Mouse (Mus musculus) hindbrain, embryonic 12.5 days (tissue): Measurements from ENCODE around the gene Gm20388. TPM values are rescaled to one million over a fixed set of nuclear protein-coding genes. Genes with fewer than 3 reads are reported as not detected.

Source experiments
- ATAC-seq: fragments of 200-750 bp; cut with Nextera tagmentation; 2 replicates; pipeline ENCODE4 v1.8.0; 2017; ENCODE audit warnings: moderate TSS enrichment; ENCODE audit not compliant: low FRiP score
- H3K27ac ChIP-seq: fragments of 300-500 bp; sonication (generic); 2 replicates; pipeline ENCODE4 v1.5.1; 2016; ENCODE audit warnings: mild to moderate bottlenecking
- H3K27me3 ChIP-seq: fragments of 300-500 bp; sonication (generic); 2 replicates; pipeline ENCODE4 v1.6.1; 2016; ENCODE audit warnings: mild to moderate bottlenecking
- H3K36me3 ChIP-seq: fragments of 300-500 bp; sonication (generic); 2 replicates; pipeline ENCODE4 v1.6.1; 2016; ENCODE audit warnings: mild to moderate bottlenecking
- H3K4me1 ChIP-seq: fragments of 300-500 bp; sonication (generic); 2 replicates; pipeline ENCODE4 v1.6.1; 2016
- H3K4me2 ChIP-seq: fragments of 300-500 bp; sonication (generic); replicated peaks from 2 replicates; pipeline ENCODE4 v1.6.1; 2016; ENCODE audit warnings: mild to moderate bottlenecking
- H3K4me3 ChIP-seq: fragments of 300-500 bp; sonication (generic); 2 replicates; pipeline ENCODE4 v1.5.1; 2016; ENCODE audit warnings: mild to moderate bottlenecking
- H3K9ac ChIP-seq: fragments of 300-500 bp; sonication (generic); 2 replicates; pipeline ENCODE4 v1.6.1; 2016; ENCODE audit warnings: mild to moderate bottlenecking, moderate library complexity
- H3K9me3 ChIP-seq: fragments of 300-500 bp; sonication (generic); replicated peaks from 2 replicates; pipeline ENCODE4 v1.6.1; 2016; ENCODE audit warnings: mild to moderate bottlenecking
- WGBS: fragments of 180-500 bp; shearing (Covaris S2); methylation state at CpG from one replicate; pipeline ENCODE4 v1.1.7; 2016; 5-methylcytosine and 5-hydroxymethylcytosine counted together
- polyA plus RNA-seq: library from polyadenylated mRNA; unstranded; fragments of >200 nt; fragmentation: Nextera tagmentation; extraction: Ambion mirVana; gene quantifications from 2 replicates; pipeline ENCODE4 v1.2.1, GENCODE M21; 2016

Gene Gm20388
- polyA plus RNA-seq, 1 experiment from 2014 or later: not detected

DNA sequence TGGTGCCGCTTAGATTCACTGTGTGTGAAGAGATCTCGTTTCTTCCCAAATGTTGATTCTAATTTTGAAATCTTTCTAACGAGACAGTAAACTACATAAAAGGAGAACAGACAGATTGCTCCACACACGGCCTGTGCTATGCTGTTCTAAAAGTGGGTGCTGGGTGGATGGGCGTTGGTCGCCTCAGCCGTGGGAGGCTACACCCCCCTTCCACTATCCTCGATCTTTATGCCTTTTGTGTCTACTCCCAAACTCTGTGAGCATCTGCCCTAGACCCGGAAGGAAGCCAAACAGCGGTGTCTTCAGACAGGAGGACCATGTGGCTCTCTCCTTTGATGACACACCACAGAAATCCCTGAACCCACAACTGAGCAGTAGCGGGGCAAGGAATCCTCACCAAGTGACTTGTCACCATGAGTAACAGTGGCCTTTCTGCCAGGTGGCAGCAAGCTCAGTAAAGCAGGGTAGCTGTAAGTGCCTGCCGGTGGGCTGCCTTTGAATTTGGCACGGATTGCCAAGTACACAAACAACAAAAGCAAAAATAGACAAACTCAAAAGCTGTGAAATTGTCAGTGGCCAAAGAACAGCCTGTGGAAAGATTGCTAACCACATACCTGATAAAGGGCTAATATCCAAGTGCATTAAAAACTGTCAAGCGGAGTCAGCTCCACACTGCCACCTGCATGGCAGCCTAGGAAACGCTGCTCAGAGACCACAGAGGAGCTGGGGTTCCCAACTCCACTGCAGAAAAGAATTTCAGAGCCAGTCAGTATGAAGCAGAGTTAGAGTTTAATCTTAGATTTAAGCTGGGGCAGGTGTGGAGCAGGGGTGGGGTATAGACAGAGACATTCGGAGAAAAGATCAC is 3858.1 kb downstream of the Gm20388 start:
- 68% methylated on average over 16 of the region's 16 CpGs for WGBS
- Histone ChIP-seq H3K9me3 (no peaks in the 10 kb centered on the region), H3K27me3 (no peaks in the 10 kb centered on the region), H3K4me2 (no peak overlapping the region), H3K36me3 (no peaks in the 10 kb centered on the region), H3K9ac (no peak overlapping the region), H3K27ac (no peak overlapping the region), H3K4me1 (no peaks in the 10 kb centered on the region), H3K4me3 (no peak overlapping the region)
- no peak for ATAC-seq

DNA sequence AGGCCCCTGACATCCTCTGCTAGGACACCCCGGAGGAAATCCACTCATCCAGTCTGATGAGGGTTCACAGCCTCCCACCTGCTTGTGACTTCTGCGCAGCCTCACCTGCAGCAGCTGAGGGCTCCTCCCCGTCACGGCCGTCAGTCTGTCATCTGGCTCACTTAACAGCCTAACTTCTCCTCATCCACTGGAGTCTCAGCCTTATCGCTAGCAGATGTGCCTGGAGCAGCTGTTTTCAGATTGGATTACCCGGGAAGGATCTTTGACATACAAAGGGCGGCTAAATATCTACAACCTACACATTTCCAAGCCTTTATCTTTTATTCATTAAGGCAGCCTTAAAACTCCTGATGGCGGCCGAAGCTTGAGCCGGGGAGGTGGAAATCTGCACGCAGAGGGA is 3862.8 kb downstream of the Gm20388 start:
- Histone ChIP-seq H3K27me3 (no peaks in the 10 kb centered on the region), H3K9ac (no peak overlapping the region), H3K4me2 (no peak overlapping the region), H3K9me3 (no peaks in the 10 kb centered on the region), H3K27ac (no peak overlapping the region), H3K36me3 (no peaks in the 10 kb centered on the region), H3K4me1 (no peaks in the 10 kb centered on the region), H3K4me3 (no peak overlapping the region)
- ATAC-seq: no peak
- 56% methylated on average over 12 of the region's 12 CpGs for WGBS

DNA sequence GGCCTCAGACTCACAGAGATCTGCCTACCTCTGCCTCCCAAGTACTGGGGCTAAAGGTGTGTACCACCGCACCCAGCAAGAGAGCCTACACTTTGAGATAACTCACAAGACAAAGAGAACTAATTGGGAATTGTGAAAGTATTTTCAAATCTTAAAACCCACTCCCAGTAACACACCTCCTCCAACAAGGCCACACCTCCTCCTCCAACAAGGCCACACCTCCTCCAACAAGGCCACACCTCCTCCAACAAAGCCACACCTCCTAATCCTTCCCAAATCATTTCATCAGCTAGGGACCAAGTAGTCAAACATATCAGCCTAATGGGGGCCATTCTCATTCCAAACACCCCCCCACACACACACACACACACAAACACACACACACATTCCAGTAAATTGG is 3863.8 kb downstream of the Gm20388 start:
- no peaks in the 10 kb centered on the region for H3K36me3 ChIP-seq
- no peak overlapping the region for H3K9ac ChIP-seq
- no peak for ATAC-seq

DNA sequence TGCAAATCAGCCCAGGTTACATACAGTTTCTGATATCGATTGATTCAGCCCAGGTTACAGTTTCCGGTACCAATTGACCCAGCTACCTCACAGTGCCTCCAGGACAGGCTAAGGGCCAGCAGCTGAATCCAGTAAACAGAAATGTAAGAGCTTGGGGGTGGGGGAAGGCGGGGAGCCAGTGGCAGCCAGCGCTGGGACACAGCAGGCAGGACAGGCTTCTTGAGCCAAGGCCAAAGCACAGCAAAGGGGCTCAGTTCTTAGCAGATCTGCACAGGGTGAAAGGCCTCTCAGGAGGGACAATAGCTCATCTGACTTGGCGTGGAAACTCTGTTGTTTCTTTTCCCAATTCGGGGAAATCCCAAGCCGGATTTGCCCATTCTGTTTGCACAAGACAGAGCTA is 3866.7 kb downstream of the Gm20388 start:
- H3K4me2 ChIP-seq: no peak overlapping the region
- H3K27ac ChIP-seq: no peak overlapping the region
- H3K9ac ChIP-seq: no peak overlapping the region
- no peak for ATAC-seq
- no peaks in the 10 kb centered on the region for H3K36me3 ChIP-seq
- no peaks in the 10 kb centered on the region; the same call in 1 of the 2 replicates for H3K27me3 ChIP-seq
- no peaks in the 10 kb centered on the region for H3K9me3 ChIP-seq
- H3K4me1 ChIP-seq: peaks cover 5% of the 10 kb centered on the region; the same call in 1 of the 2 replicates
- 45% methylated on average over 7 of the region's 7 CpGs for WGBS
- no peak overlapping the region for H3K4me3 ChIP-seq

More for the DNA sequence above, 3863.8 kb downstream of the Gm20388 start:
- no peaks in the 10 kb centered on the region for H3K9me3 ChIP-seq
- H3K27ac ChIP-seq: no peak overlapping the region
- no peaks in the 10 kb centered on the region for H3K27me3 ChIP-seq
- WGBS: 94% methylated on average over 1 of the region's 1 CpGs
- no peak overlapping the region for H3K4me2 ChIP-seq
- H3K4me3 ChIP-seq: no peak overlapping the region
- no peaks in the 10 kb centered on the region for H3K4me1 ChIP-seq

DNA sequence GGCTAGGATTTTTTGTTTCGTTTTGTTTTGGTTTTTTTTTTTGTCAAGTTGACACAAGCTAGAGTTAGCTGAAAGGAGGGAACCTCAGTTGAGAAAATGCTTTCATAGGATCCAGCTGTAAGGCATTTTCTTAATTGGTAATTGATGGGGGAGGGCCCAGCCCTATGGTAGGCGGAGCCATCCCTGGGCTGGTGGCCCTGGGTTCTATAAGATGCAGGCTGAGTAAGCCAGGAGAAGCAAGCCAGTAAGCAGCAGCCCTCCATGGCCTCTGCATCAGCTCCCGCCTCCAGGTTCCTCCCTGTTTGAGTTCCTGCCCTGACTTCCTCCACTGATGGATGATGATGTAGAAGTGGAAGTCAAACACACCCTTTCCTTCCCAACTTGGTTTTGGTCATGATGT is 3869.8 kb downstream of the Gm20388 start:
- ATAC-seq: no peak
- Histone ChIP-seq H3K9me3 (no peaks in the 10 kb centered on the region), H3K4me2 (no peak overlapping the region), H3K27ac (no peak overlapping the region), H3K27me3 (no peaks in the 10 kb centered on the region; the same call in 1 of the 2 replicates), H3K4me1 (peaks cover 5% of the 10 kb centered on the region; the same call in 1 of the 2 replicates), H3K9ac (no peak overlapping the region), H3K36me3 (no peaks in the 10 kb centered on the region), H3K4me3 (no peak overlapping the region)
- WGBS: 53% methylated on average over 3 of the region's 3 CpGs

DNA sequence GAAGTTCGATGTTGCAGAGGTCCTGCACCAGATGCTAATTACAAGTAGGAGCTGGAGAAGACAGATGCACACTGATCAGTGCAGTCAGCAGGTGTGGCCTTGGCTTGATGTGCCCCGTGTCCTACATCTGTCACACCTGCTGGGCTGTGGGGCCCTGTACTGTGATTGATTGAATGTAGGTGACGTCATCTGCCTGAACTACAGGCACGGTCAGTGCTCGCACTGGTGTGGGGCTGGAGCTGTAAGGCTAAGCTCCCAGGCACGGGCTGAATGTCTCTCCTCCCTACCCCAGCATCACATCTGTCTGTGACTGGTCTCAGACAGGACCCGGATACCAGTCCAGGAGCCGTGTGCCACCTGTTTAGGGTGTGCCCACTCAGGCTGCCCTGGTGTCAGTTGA is 3870.6 kb downstream of the Gm20388 start:
- no peak for ATAC-seq
- 54% methylated on average over 8 of the region's 8 CpGs for WGBS
- no peak overlapping the region for H3K9ac ChIP-seq
- no peaks in the 10 kb centered on the region for H3K36me3 ChIP-seq
- H3K4me1 ChIP-seq: peaks cover 5% of the 10 kb centered on the region; the same call in 1 of the 2 replicates
- H3K4me2 ChIP-seq: no peak overlapping the region
- no peaks in the 10 kb centered on the region; the same call in 1 of the 2 replicates for H3K27me3 ChIP-seq
- no peaks in the 10 kb centered on the region for H3K9me3 ChIP-seq
- H3K4me3 ChIP-seq: no peak overlapping the region
- no peak overlapping the region for H3K27ac ChIP-seq

DNA sequence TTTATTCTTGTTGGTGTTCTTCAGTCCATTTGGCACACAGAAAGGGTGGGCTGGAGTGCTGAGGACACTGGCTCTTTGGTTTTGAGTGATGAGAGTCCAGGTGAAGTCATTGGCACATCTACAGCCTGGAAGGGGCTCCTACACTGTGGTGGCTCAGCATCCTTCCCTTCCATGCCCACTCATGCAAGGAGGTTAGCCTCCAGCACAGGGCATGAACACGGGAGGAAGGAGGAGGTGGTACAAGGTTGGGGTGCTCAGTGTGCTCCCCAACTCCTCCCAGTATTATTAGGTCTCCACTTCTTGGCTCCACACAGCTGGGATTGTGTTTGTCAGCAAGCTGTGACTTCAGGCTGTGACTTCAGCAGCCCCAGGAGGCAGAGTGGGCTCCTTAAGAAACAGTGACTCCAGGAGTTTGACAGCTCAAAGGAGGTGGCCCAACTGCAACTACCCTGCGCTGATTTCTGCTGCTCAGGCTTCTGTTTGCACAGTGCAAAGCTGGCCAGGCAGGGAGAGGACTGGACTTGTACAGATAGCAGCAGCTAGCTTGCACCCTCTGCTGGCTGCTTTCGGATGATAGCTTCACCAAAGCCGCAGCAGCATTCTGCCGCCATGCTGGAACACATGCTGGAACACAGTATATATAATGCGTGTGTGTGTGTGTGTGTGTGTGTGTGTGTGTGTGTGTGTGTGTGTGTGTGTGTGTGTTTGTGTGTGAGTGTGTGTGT is 3873.0 kb downstream of the Gm20388 start:
- Histone ChIP-seq H3K9me3 (no peaks in the 10 kb centered on the region), H3K36me3 (no peaks in the 10 kb centered on the region), H3K27ac (no peak overlapping the region), H3K9ac (no peak overlapping the region), H3K27me3 (no peaks in the 10 kb centered on the region; the same call in 1 of the 2 replicates), H3K4me2 (no peak overlapping the region), H3K4me1 (peaks cover 5% of the 10 kb centered on the region; the same call in 1 of the 2 replicates), H3K4me3 (no peak overlapping the region)
- ATAC-seq: peak; percentile 75
- WGBS: 17% methylated on average over 6 of the region's 6 CpGs

DNA sequence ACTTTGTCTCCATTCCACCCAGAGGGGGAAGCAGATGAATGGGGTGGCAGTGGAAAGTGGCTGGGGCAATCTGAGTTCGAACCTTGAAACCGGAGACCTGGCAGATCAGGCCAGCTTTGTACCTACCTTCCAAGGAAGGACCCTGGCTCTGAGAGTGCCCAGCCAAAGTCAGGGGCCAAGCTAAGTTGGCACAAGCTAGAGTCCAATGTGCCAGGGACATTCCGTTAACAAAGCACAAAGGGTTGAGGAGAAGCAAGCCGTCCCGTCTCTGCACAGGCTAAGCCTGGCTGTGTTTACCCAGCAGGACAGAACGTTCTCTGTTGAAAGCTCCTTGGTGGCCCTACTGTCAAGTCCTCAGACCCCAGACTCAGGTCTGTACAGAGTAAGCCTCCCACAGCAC is 3875.5 kb downstream of the Gm20388 start:
- no peaks in the 10 kb centered on the region for H3K9me3 ChIP-seq
- ATAC-seq: no peak
- no peaks in the 10 kb centered on the region for H3K36me3 ChIP-seq
- H3K4me3 ChIP-seq: no peak overlapping the region
- no peak overlapping the region for H3K27ac ChIP-seq
- 69% methylated on average over 6 of the region's 6 CpGs for WGBS
- H3K4me2 ChIP-seq: no peak overlapping the region
- no peak overlapping the region for H3K9ac ChIP-seq
- H3K4me1 ChIP-seq: peaks cover 13% of the 10 kb centered on the region
- H3K27me3 ChIP-seq: peaks cover 4% of the 10 kb centered on the region; the same call in 1 of the 2 replicates

DNA sequence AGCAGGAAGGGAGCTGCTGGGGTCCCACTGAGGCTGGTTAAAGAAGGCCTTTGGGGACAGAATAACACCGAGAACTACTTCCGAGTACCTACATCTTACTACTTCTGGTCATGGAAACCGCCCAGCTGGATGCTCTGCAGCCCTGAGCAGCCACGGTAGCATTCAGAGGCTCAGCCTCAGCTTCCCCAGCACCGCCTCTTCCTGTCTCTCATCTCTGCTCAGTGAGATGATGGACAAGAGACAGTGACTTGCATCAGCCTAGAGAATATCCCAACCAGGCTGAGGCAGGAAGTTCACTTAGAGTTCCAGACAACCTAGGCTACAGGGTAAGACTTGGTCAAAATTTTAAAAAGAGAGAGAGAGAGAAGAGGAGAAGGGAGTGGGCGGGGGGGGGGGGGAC is 3876.0 kb downstream of the Gm20388 start:
- Histone ChIP-seq H3K4me1 (peaks cover 12% of the 10 kb centered on the region), H3K27me3 (0 out of 2 replicates have a peak, but pooled peaks cover 4% of the 10 kb centered on the region), H3K9ac (no peak overlapping the region), H3K4me3 (no peak overlapping the region), H3K9me3 (no peaks in the 10 kb centered on the region), H3K4me2 (no peak overlapping the region), H3K27ac (no peak overlapping the region), H3K36me3 (no peaks in the 10 kb centered on the region)
- no peak for ATAC-seq
- WGBS: 71% methylated on average over 6 of the region's 6 CpGs

DNA sequence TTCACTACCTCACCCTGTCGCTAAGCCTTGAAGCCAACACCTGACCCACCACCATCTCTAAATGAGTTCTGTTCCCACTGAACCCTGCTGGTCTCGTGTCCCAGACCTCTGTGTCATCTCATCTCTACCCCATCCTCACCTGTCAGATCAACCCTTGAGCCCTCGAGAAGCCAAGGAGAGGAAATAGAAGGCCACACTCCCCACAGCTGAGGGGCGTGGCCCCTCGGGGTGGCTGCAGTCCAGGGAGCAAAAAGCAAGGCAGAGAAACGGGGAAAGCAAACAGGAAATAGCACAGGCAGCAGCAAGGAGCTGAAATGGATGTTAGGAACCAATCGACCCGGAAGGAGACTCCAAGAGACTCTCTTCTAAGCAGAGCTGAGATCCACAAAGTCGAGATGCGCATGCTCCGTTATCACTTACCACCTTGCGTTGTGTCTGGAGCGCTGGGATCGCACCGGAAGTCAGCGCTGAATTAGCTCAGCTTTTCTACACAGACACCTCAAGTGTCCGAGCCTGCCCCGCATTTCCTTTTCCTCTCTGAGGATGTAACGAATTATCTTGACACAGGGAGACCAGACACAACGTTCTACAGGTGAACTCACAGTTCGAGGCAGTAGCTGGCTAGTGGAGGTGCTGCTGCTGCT is 3876.7 kb downstream of the Gm20388 start:
- Histone ChIP-seq H3K4me2 (no peak overlapping the region), H3K9me3 (no peaks in the 10 kb centered on the region), H3K4me3 (no peak overlapping the region), H3K9ac (no peak overlapping the region), H3K4me1 (peaks cover 18% of the 10 kb centered on the region), H3K27ac (no peak overlapping the region), H3K27me3 (0 out of 2 replicates have a peak, but pooled peaks cover 4% of the 10 kb centered on the region), H3K36me3 (no peaks in the 10 kb centered on the region)
- WGBS: 59% methylated on average over 21 of the region's 21 CpGs
- ATAC-seq: no peak

DNA sequence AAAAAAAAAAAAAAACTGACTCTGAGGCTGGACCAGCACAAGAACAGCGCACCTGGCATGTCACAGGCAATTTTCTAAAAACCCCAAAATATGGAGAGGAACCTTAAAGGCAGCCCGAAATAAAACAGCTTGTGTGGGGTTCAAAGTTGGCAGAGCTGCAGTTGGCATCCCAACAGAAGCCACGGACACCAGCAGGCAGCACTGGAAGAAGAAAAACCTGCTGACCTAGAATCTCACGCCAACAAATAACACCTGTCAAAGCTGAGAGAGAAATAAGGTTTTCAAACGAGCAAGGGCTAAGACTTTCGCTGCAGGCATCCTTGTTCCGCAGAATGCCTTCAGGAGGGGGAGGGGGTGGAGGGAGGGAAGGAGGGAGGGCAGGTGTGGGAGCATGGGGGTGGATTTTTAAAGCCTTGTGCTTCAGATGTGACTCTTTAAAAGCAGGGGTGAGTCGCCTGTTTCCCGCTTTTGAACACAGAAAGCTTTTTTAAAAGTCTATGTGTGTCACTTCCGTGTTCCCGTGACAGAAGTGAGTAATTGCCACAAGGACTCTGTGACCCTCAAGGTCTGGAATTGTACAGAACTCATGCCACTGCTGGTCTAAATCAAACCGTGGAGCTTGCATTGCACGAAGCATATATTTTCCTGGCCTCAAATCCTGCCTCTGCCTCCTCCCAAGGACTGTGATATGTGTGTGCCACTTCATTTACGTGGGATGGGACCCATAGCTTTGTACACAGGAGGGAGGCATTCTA is 3878.0 kb downstream of the Gm20388 start:
- Histone ChIP-seq H3K36me3 (no peaks in the 10 kb centered on the region), H3K27ac (no peak overlapping the region), H3K9me3 (no peaks in the 10 kb centered on the region), H3K9ac (no peak overlapping the region), H3K4me1 (peaks cover 18% of the 10 kb centered on the region), H3K4me2 (no peak overlapping the region), H3K4me3 (no peak overlapping the region), H3K27me3 (0 out of 2 replicates have a peak, but pooled peaks cover 4% of the 10 kb centered on the region)
- no peak for ATAC-seq
- 62% methylated on average over 14 of the region's 14 CpGs for WGBS
